Mouse (Mus musculus) forebrain, embryonic 15.5 days (tissue): ENCODE results near the gene Tmem50a. TPM values are rescaled to one million over a fixed set of nuclear protein-coding genes. Genes with fewer than 3 reads are reported as not detected.
A peak's percentile ranks its signal among the peaks of the same experiment; 100 is the strongest.

ENCODE experiments used
- ATAC-seq: fragments of 200-750 bp; cut with Nextera tagmentation; replicated peaks from 2 replicates; pipeline ENCODE4 v1.8.0; 2017; ENCODE audit warnings: mild to moderate bottlenecking, moderate TSS enrichment, moderate library complexity
- H3K27ac ChIP-seq: fragments of 300-500 bp; sonication (generic); replicated peaks from 2 replicates; pipeline ENCODE4 v1.5.1; 2015; ENCODE audit warnings: mild to moderate bottlenecking, inconsistent platforms
- H3K27me3 ChIP-seq: fragments of 300-500 bp; sonication (generic); 2 replicates; pipeline ENCODE4 v1.6.1; 2015; ENCODE audit warnings: inconsistent platforms
- H3K36me3 ChIP-seq: fragments of 300-500 bp; sonication (generic); 2 replicates; pipeline ENCODE4 v1.6.1; 2015; ENCODE audit warnings: mild to moderate bottlenecking, inconsistent platforms
- H3K4me1 ChIP-seq: fragments of 300-500 bp; sonication (generic); 2 replicates; pipeline ENCODE4 v1.6.1; 2015; ENCODE audit warnings: inconsistent platforms
- H3K4me2 ChIP-seq: fragments of 300-500 bp; sonication (generic); replicated peaks from 2 replicates; pipeline ENCODE4 v1.6.1; 2015; ENCODE audit warnings: mild to moderate bottlenecking, inconsistent platforms
- H3K4me3 ChIP-seq: fragments of 300-500 bp; sonication (generic); 2 replicates; pipeline ENCODE4 v1.5.1; 2015; ENCODE audit warnings: mild to moderate bottlenecking, inconsistent platforms
- H3K9ac ChIP-seq: fragments of 300-500 bp; sonication (generic); replicated peaks from 2 replicates; pipeline ENCODE4 v1.6.1; 2015; ENCODE audit warnings: mild to moderate bottlenecking, inconsistent platforms
- H3K9me3 ChIP-seq: fragments of 300-500 bp; sonication (generic); 2 replicates; pipeline ENCODE4 v1.6.1; 2016; ENCODE audit warnings: inconsistent platforms
- WGBS: fragments of 180-500 bp; shearing (Covaris S2); methylation state at CpG from one replicate; pipeline ENCODE4 v1.1.7; 2015; ENCODE audit warnings: mixed read lengths; 5-methylcytosine and 5-hydroxymethylcytosine counted together
- polyA plus RNA-seq: library from polyadenylated mRNA; unstranded; fragments of >200 nt; fragmentation: Nextera tagmentation; extraction: Ambion mirVana; gene quantifications from 2 replicates; pipeline ENCODE4 v1.2.1, GENCODE M21; 2015

Gene Tmem50a
- polyA plus RNA-seq, 1 experiment from 2014 or later = 194 TPM

DNA sequence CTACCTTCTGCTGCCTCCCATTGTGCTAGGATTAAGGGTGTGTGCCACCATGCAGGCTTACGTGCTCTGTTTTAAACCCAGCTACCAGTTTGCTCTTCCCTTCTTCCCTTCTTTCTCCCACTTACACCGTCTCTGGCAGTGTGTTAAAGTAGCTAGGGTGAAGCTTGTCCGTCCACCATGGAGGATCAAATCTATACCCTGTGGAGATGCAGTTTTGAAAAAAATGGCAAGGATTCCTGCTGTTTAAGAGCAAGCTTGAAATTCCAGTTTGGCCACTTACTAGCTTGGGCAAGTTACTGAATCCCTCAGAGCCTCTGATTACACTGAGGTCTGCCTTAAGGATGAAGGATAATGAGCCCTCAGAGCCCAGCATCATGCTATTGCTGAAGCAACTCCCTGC, 59.5 kb downstream of the Tmem50a start:
- peaks cover 16% of the 10 kb centered on the region for H3K4me1 ChIP-seq
- ATAC-seq = no peak
- 25% methylated on average over 3 of the region's 3 CpGs for WGBS
- H3K36me3 ChIP-seq = no peaks in the 10 kb centered on the region
- H3K27me3 ChIP-seq = peaks cover 9% of the 10 kb centered on the region; the same call in 1 of the 2 replicates
- H3K27ac ChIP-seq = no peak overlapping the region
- H3K4me2 ChIP-seq = no peak overlapping the region
- H3K4me3 ChIP-seq = no peak overlapping the region
- H3K9ac ChIP-seq = no peak overlapping the region
- H3K9me3 ChIP-seq = no peaks in the 10 kb centered on the region

DNA sequence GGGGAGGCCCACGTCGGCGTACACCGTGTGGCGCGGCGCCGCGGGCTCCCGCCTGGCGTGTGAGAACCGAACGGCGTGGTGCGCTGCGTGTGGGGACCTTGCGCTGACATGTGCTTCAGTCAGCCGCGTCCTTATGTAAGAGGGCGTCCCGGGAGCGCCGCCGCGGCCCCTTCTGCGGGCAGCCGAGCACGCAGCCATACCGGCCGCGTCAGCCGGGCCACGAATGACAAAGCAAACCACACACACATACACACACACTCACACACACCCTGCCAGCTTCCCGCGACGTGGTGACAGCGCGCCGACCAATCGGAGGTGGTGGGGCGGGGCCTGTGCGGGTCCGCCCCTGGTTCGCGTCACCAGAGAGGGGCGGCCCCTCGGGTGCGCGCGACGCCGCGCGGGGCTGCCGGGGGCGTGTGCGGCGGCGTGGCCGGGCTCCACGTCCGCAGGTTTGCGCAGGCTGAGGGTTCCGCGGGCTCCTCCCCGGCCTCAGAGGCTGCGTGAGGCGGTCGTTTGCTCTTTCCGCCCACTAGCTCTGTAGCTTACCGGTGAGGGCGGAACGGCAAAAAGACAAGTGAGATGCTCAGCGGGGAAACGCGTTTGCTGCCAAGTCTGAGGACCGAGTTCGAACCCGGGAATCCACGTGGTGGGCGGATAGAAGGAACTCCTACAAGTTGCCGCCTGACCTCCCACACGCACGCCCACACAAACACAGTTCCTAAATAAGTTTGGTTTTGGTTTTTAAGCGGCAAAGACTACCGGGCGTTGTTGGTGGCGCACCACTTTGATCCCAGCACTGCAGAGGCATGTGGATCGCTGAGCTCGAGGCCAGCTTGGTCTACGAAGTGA, 61.0 kb downstream of the Tmem50a start:
- Histone ChIP-seq H3K27me3 (peaks cover 9% of the 10 kb centered on the region; the same call in 1 of the 2 replicates), H3K4me2 (peak overlapping the region; percentile 66), H3K9ac (peak overlapping the region; percentile 99), H3K27ac (peak overlapping the region; percentile 100), H3K4me1 (peaks cover 25% of the 10 kb centered on the region), H3K4me3 (peak overlapping the region; percentile 81), H3K9me3 (no peaks in the 10 kb centered on the region), H3K36me3 (no peaks in the 10 kb centered on the region)
- ATAC-seq = peak; percentile 97
- WGBS = 1% methylated on average over 91 of the region's 91 CpGs

GRCm38 (mm10) chr4:134853259-134853636, 61.6 kb downstream of the Tmem50a start, which contains the start of gene Maco1:
TSS of gene Maco1 (minus strand) at chr4:134853345.
- Histone ChIP-seq H3K36me3 (no peaks in the 10 kb centered on the region), H3K9me3 (no peaks in the 10 kb centered on the region), H3K9ac (peak within 1 kb of the TSS; percentile 99), H3K27me3 (peaks cover 9% of the 10 kb centered on the region; the same call in 1 of the 2 replicates), H3K27ac (peak within 1 kb of the TSS; percentile 100), H3K4me1 (peaks cover 30% of the 10 kb centered on the region), H3K4me2 (peak within 1 kb of the TSS; percentile 67), H3K4me3 (peak within 1 kb of the TSS; percentile 81)
- peak; percentile 98 for ATAC-seq
- under 1% methylated on average over 38 of the region's 38 CpGs for WGBS

- Histone ChIP-seq H3K9me3 (no peaks in the 10 kb centered on the region), H3K4me2 (peak overlapping the region; percentile 67), H3K4me3 (peak overlapping the region; percentile 81), H3K27ac (peak overlapping the region; percentile 100), H3K36me3 (no peaks in the 10 kb centered on the region), H3K4me1 (peaks cover 30% of the 10 kb centered on the region), H3K27me3 (peaks cover 9% of the 10 kb centered on the region; the same call in 1 of the 2 replicates), H3K9ac (peak overlapping the region; percentile 99)
- under 1% methylated on average over 65 of the region's 106 CpGs for WGBS
- ATAC-seq = peak; percentile 14
These were observed 62.2 kb downstream of the Tmem50a start for GRCm38 (mm10) chr4:134852438-134853255.

- Histone ChIP-seq H3K36me3 (no peaks in the 10 kb centered on the region), H3K4me3 (peak overlapping the region; percentile 81), H3K9me3 (no peaks in the 10 kb centered on the region), H3K4me2 (peak overlapping the region; percentile 67), H3K27me3 (peaks cover 9% of the 10 kb centered on the region; the same call in 1 of the 2 replicates), H3K27ac (peak overlapping the region; percentile 100; the same call in 1 of the 2 replicates), H3K4me1 (peaks cover 34% of the 10 kb centered on the region), H3K9ac (peak overlapping the region; percentile 99)
- 10% methylated on average over 14 of the region's 14 CpGs for WGBS
- no peak for ATAC-seq
These were observed 62.9 kb downstream of the Tmem50a start for GRCm38 (mm10) chr4:134851876-134852275.

GRCm38 (mm10) chr4:134851236-134851635, 63.6 kb downstream of the Tmem50a start:
- Histone ChIP-seq H3K4me2 (peak overlapping the region; percentile 67), H3K4me3 (peak overlapping the region; percentile 81)

GRCm38 (mm10) chr4:134850551-134850950, 64.3 kb downstream of the Tmem50a start:
- no peak for ATAC-seq
- peaks cover 7% of the 10 kb centered on the region; the same call in 1 of the 2 replicates for H3K27me3 ChIP-seq
- H3K36me3 ChIP-seq = no peaks in the 10 kb centered on the region
- no peaks in the 10 kb centered on the region for H3K9me3 ChIP-seq
- H3K4me3 ChIP-seq = peak overlapping the region; percentile 81
- H3K9ac ChIP-seq = no peak overlapping the region
- H3K4me2 ChIP-seq = peak overlapping the region; percentile 67
- no peak overlapping the region for H3K27ac ChIP-seq
- peaks cover 37% of the 10 kb centered on the region for H3K4me1 ChIP-seq
- 58% methylated on average over 4 of the region's 4 CpGs for WGBS

More at GRCm38 (mm10) chr4:134851236-134851635, 63.6 kb downstream of the Tmem50a start:
- Histone ChIP-seq H3K36me3 (no peaks in the 10 kb centered on the region), H3K27ac (no peak overlapping the region), H3K9ac (peak overlapping the region; percentile 99; the same call in 1 of the 2 replicates), H3K9me3 (no peaks in the 10 kb centered on the region), H3K4me1 (peaks cover 37% of the 10 kb centered on the region), H3K27me3 (peaks cover 7% of the 10 kb centered on the region; the same call in 1 of the 2 replicates)
- 26% methylated on average over 2 of the region's 2 CpGs for whole genome bisulfite sequencing
- ATAC-seq = no peak

Other genes with a start within 250 kb of the Tmem50a start
- 2.5 and 2.6 TPM in 2 replicates for gene Man1c1, start 210.7 kb downstream of the Tmem50a start, polyA plus RNA-seq
- 1.9 and 2.8 TPM in 2 replicates for gene Ldlrap1, start 147.0 kb downstream of the Tmem50a start, polyA plus RNA-seq
- gene Maco1, start 61.7 kb downstream of the Tmem50a start, polyA plus RNA-seq = 111 and 112 TPM in 2 replicates
- 0.41 and 0.47 TPM in 2 replicates for gene Rhd, start 50.5 kb downstream of the Tmem50a start, polyA plus RNA-seq
- 555 and 574 TPM in 2 replicates for gene Rsrp1, start 8.6 kb upstream of the Tmem50a start, polyA plus RNA-seq
- gene Syf2, start 15.9 kb upstream of the Tmem50a start, polyA plus RNA-seq = 75.1 and 77.3 TPM in 2 replicates
- not detected in 2 replicates for gene Runx3, start 205.6 kb upstream of the Tmem50a start, polyA plus RNA-seq